In the genomic region with DNA sequence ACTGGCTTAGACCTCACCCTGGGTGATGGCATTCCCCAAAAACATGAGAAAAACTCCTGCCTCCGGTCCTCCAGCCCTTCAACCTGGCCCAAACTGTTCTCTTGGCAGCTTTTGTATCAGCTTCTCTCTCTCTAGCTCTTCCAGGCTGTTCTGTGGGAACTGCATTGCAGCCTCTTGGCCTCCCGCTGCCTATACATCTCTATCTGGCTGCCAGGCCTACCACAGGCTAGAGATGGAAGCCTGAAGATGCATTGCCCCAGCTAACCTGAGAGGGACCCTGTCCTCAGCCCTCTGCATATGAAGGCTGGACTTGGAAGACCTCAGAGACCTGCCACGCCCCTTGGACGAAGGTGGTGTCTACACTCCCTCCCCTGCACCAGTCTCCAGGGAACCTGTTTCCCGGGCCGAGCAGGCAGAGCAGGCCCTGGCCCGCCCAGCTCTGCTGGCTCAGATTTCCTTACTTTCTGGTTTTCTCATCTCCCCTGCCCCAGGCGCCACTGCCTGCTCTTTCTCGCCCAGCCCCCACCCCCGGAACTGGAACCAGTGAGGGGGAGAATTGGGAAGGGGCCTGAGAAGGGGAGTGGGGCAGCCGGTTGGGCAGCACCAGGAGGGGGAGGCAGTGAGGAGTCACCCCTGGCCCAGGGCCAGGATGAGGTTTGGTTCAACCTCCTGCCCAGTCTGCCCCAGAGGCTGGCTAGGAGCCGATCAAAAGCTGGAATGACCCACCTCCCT, we compare ENCODE assay signal across 9 mouse cellular contexts. TPM values are rescaled to one million over a fixed set of nuclear protein-coding genes. Genes with fewer than 3 reads are reported as not detected.
DNase-seq lines count a peak whose midpoint lies in the region.
"Had no signal": no experiment of that assay in that cellular context is flagged by ENCODE, and none has a peak within 500 bp of the region (broad histone marks: within the 10 kb centered on the region; RNA-seq: fewer than 3 reads in every experiment).

No protein-coding gene starts in this region.

- H3K9me3 ChIP-seq in embryonic facial prominence, embryonic 10.5 days = no peaks in the 10 kb centered on the region
- no peaks in the 10 kb centered on the region for H3K9me3 ChIP-seq in limb, embryonic 10.5 days (replicated peaks)

- 9% methylated on average over 12 of the region's 12 CpGs for WGBS in embryonic facial prominence, embryonic 10.5 days
- 10% methylated on average over 12 of the region's 12 CpGs for WGBS in limb, embryonic 10.5 days

- H3K27me3 ChIP-seq in embryonic facial prominence, embryonic 10.5 days (replicated peaks; ENCODE audit: low read depth, poor library complexity, severe bottlenecking) = peaks cover 21% of the 10 kb centered on the region
- peaks cover 7% of the 10 kb centered on the region for H3K27me3 ChIP-seq in limb, embryonic 10.5 days (ENCODE audit: low read depth, poor library complexity, severe bottlenecking)

- intact Hi-C loops in left cerebral cortex, postnatal 4 days (cut with DNase I) = no loop called here
- intact Hi-C loops in heart, postnatal 10 days (cut with DNase I) = no loop called here

- peaks cover 60% of the 10 kb centered on the region for H3K4me1 ChIP-seq in embryonic facial prominence, embryonic 10.5 days
- peaks cover 69% of the 10 kb centered on the region for H3K4me1 ChIP-seq in limb, embryonic 10.5 days

- peak overlapping the region; percentile 79 for H3K27ac ChIP-seq in embryonic facial prominence, embryonic 10.5 days (replicated peaks)
- H3K27ac ChIP-seq in limb, embryonic 10.5 days = peak overlapping the region; percentile 89

- peak overlapping the region; percentile 23; the same call in 1 of the 2 replicates for H3K4me3 ChIP-seq in embryonic facial prominence, embryonic 10.5 days
- H3K4me3 ChIP-seq in limb, embryonic 10.5 days = peak overlapping the region; percentile 26

- H3K36me3 ChIP-seq in embryonic facial prominence, embryonic 10.5 days (replicated peaks) = no peaks in the 10 kb centered on the region
- no peaks in the 10 kb centered on the region for H3K36me3 ChIP-seq in limb, embryonic 10.5 days

- peak; percentile 82 for DNase-seq in left cerebral cortex, postnatal 4 days
- no peak for DNase-seq in left cerebral cortex, adult 18-20 months (ENCODE audit: low spot score in 2 of 2)
- DNase-seq in embryonic facial prominence, embryonic 10.5 days (ENCODE audit: low spot score) = peak; percentile 90
- DNase-seq in heart, postnatal 10 days = peak; percentile 52 to 58
- peak; percentile 86 for DNase-seq in limb, embryonic 10.5 days (ENCODE audit: low spot score)
- DNase-seq in skeletal muscle tissue, adult 2 months (ENCODE audit: low read depth, low spot score) = peak; percentile 27
- DNase-seq in layer of hippocampus, adult 18-20 months (ENCODE audit: low spot score in 2 of 2) = no peak
- DNase-seq in layer of hippocampus, postnatal 14 days (ENCODE audit: low spot score in 2 of 2) = no peak

RNA-seq across cellular contexts. Expression of gene Sema3f, which starts 4.1 kb away (rescaled TPM):
- 10 to 100 TPM; 44.6 to 52.6 TPM for total RNA-seq in left cerebral cortex, postnatal 4 days (2021)
- total RNA-seq in left cerebral cortex, adult 18-20 months (2021) = 10 to 100 TPM; 13.1 to 13.9 TPM
- 13.2 and 21.4 TPM in 2 replicates for polyA plus RNA-seq in embryonic facial prominence, embryonic 10.5 days (2016; fragmentation: Nextera tagmentation; extraction: Ambion mirVana)
- 10 to 100 TPM; 19.4 to 22.2 TPM for total RNA-seq in heart, postnatal 10 days (2021)
- 31.7 and 33.6 TPM in 2 replicates for polyA plus RNA-seq in limb, embryonic 10.5 days (2016; fragmentation: Nextera tagmentation; extraction: Ambion mirVana)
- 1 to 10 TPM; 2.8 to 5.9 TPM for total RNA-seq in layer of hippocampus, adult 18-20 months (2021)
- 1 to 10 TPM; 4.3 to 4.8 TPM for total RNA-seq in layer of hippocampus, postnatal 14 days (2021)
- total RNA-seq: MEL had no signal

RNA-seq across cellular contexts. Expression of gene Gnat1, which starts 34.9 kb away (rescaled TPM):
- total RNA-seq in left cerebral cortex, postnatal 4 days (2021) = 1 to 10 TPM in 1 of 2 experiments, under 1 TPM in 1; 0.30 to 1.1 TPM
- total RNA-seq in left cerebral cortex, adult 18-20 months (2021) = under 1 TPM; 0.35 to 0.73 TPM
- polyA plus RNA-seq in embryonic facial prominence, embryonic 10.5 days (2016; fragmentation: Nextera tagmentation; extraction: Ambion mirVana) = 3.4 and 4.3 TPM in 2 replicates
- total RNA-seq in heart, postnatal 10 days (2021) = not detected
- 2.6 and 3.3 TPM in 2 replicates for polyA plus RNA-seq in limb, embryonic 10.5 days (2016; fragmentation: Nextera tagmentation; extraction: Ambion mirVana)
- not detected for total RNA-seq in layer of hippocampus, adult 18-20 months (2021)
- total RNA-seq in layer of hippocampus, postnatal 14 days (2021) = under 1 TPM in 1 of 2 experiments, not detected in 1; 0.60 TPM

RNA-seq across cellular contexts. Expression of gene Slc38a3, which starts 45.1 kb away (rescaled TPM):
- 10 to 100 TPM; 65.0 to 68.4 TPM for total RNA-seq in left cerebral cortex, postnatal 4 days (2021)
- 10 to 100 TPM; 66.6 to 84.4 TPM for total RNA-seq in left cerebral cortex, adult 18-20 months (2021)
- polyA plus RNA-seq in embryonic facial prominence, embryonic 10.5 days (2016; fragmentation: Nextera tagmentation; extraction: Ambion mirVana) = 5.6 and 6.6 TPM in 2 replicates
- 10 to 100 TPM; 20.5 to 22.6 TPM for total RNA-seq in heart, postnatal 10 days (2021)
- polyA plus RNA-seq in limb, embryonic 10.5 days (2016; fragmentation: Nextera tagmentation; extraction: Ambion mirVana) = 3.9 and 4.3 TPM in 2 replicates
- 10 to 100 TPM; 57.8 to 62.6 TPM for total RNA-seq in layer of hippocampus, adult 18-20 months (2021)
- 10 to 100 TPM; 83.3 to 98.4 TPM for total RNA-seq in layer of hippocampus, postnatal 14 days (2021)
- total RNA-seq: MEL had no signal

RNA-seq across cellular contexts. Expression of gene Rbm5, which starts 56.4 kb away (rescaled TPM):
- total RNA-seq in left cerebral cortex, postnatal 4 days (2021) = 100 to 1,000 TPM; 194 to 195 TPM
- 100 to 1,000 TPM; 120 to 133 TPM for total RNA-seq in left cerebral cortex, adult 18-20 months (2021)
- 200 and 206 TPM in 2 replicates for polyA plus RNA-seq in embryonic facial prominence, embryonic 10.5 days (2016; fragmentation: Nextera tagmentation; extraction: Ambion mirVana)
- total RNA-seq in heart, postnatal 10 days (2021) = 10 to 100 TPM; 57.8 to 66.6 TPM
- polyA plus RNA-seq in limb, embryonic 10.5 days (2016; fragmentation: Nextera tagmentation; extraction: Ambion mirVana) = 164 and 214 TPM in 2 replicates
- 100 to 1,000 TPM; 126 to 142 TPM for total RNA-seq in layer of hippocampus, adult 18-20 months (2021)
- 100 to 1,000 TPM; 157 to 160 TPM for total RNA-seq in layer of hippocampus, postnatal 14 days (2021)

Comparison
In these comparisons a context has a peak if more than half of its experiments do, and no peak if none do; other contexts are left out.
1. DNase-seq: peak in left cerebral cortex, postnatal 4 days (single experiment), embryonic facial prominence, embryonic 10.5 days (single experiment), heart, postnatal 10 days (2 of 2), limb, embryonic 10.5 days (single experiment) and skeletal muscle tissue, adult 2 months (single experiment); none in left cerebral cortex, adult 18-20 months (0 of 2), layer of hippocampus, adult 18-20 months (0 of 2) and layer of hippocampus, postnatal 14 days (0 of 2).